Mouse (Mus musculus) neural tube, embryonic 14.5 days (tissue): ENCODE results near the gene Mfsd2b. TPM values are rescaled to one million over a fixed set of nuclear protein-coding genes. Genes with fewer than 3 reads are reported as not detected.

Experiments
- ATAC-seq: fragments of 200-750 bp; cut with Nextera tagmentation; 2 replicates; pipeline ENCODE4 v1.8.0; 2017; ENCODE audit warnings: low read depth, mild to moderate bottlenecking, moderate TSS enrichment, moderate library complexity
- H3K27ac ChIP-seq: fragments of 300-500 bp; sonication (generic); 2 replicates; pipeline ENCODE4 v1.5.1; 2014; ENCODE audit warnings: low read depth, mild to moderate bottlenecking, control low read depth, low read length, moderate library complexity, mixed read lengths
- H3K27me3 ChIP-seq: fragments of 300-500 bp; sonication (generic); 2 replicates; pipeline ENCODE4 v1.6.1; 2014; ENCODE audit warnings: low read length; ENCODE audit not compliant: control insufficient read depth, insufficient read depth
- H3K36me3 ChIP-seq: fragments of 300-500 bp; sonication (generic); 2 replicates; pipeline ENCODE4 v1.6.1; 2014; ENCODE audit warnings: low read length, mixed read lengths; ENCODE audit not compliant: control insufficient read depth, insufficient read depth
- H3K4me1 ChIP-seq: fragments of 300-500 bp; sonication (generic); 2 replicates; pipeline ENCODE4 v1.6.1; 2014; ENCODE audit warnings: low read length; ENCODE audit not compliant: control insufficient read depth, insufficient read depth
- H3K4me2 ChIP-seq: fragments of 300-500 bp; sonication (generic); 2 replicates; pipeline ENCODE4 v1.6.1; 2014; ENCODE audit warnings: mild to moderate bottlenecking, low read depth, low read length, control low read depth
- H3K4me3 ChIP-seq: fragments of 300-500 bp; sonication (generic); 2 replicates; pipeline ENCODE4 v1.5.1; 2014; ENCODE audit warnings: low read depth, low read length, control low read depth, mixed read lengths
- H3K9ac ChIP-seq: fragments of 300-500 bp; sonication (generic); replicated peaks from 2 replicates; pipeline ENCODE4 v1.6.1; 2014; ENCODE audit warnings: low read depth, mild to moderate bottlenecking, control low read depth, low read length, mixed read lengths
- H3K9me3 ChIP-seq: fragments of 300-500 bp; sonication (generic); 2 replicates; pipeline ENCODE4 v1.6.1; 2016; ENCODE audit warnings: low read length; ENCODE audit not compliant: control insufficient read depth
- WGBS: fragments of 180-500 bp; shearing (Covaris S2); extraction: QIAGEN DNeasy Blood & Tissue Kit; methylation state at CpG from one replicate; pipeline ENCODE4 v1.1.7; 2014; 5-methylcytosine and 5-hydroxymethylcytosine counted together
- polyA plus RNA-seq: library from polyadenylated mRNA; unstranded; fragments of >200 nt; fragmentation: Nextera tagmentation; extraction: Ambion mirVana; gene quantifications from 2 replicates; pipeline ENCODE4 v1.2.1, GENCODE M21; 2014

Gene Mfsd2b
- polyA plus RNA-seq, 1 experiment from 2014 or later, result 2.6 TPM

- Histone ChIP-seq H3K9ac (no peak overlapping the region), H3K36me3 (no peaks in the 10 kb centered on the region), H3K4me2 (no peak overlapping the region), H3K4me3 (no peak overlapping the region), H3K27ac (no peak overlapping the region), H3K27me3 (no peaks in the 10 kb centered on the region), H3K4me1 (no peaks in the 10 kb centered on the region), H3K9me3 (no peaks in the 10 kb centered on the region)
- ATAC-seq, result no peak; the same call in 1 of the 2 replicates
- 66% methylated on average over 4 of the region's 4 CpGs for WGBS
Observed at GRCm38 (mm10) chr12:4864338-4864690, 9.8 kb downstream of the Mfsd2b start.

- Histone ChIP-seq H3K4me3 (no peak overlapping the region), H3K4me1 (no peaks in the 10 kb centered on the region), H3K4me2 (no peak overlapping the region), H3K9ac (no peak overlapping the region), H3K27me3 (no peaks in the 10 kb centered on the region), H3K9me3 (no peaks in the 10 kb centered on the region), H3K27ac (no peak overlapping the region), H3K36me3 (no peaks in the 10 kb centered on the region)
- no peak; the same call in 1 of the 2 replicates for ATAC-seq
- WGBS, result 81% methylated on average over 4 of the region's 4 CpGs
Observed at GRCm38 (mm10) chr12:4863654-4864337, 10.4 kb downstream of the Mfsd2b start.

- 89% methylated on average over 4 of the region's 4 CpGs for WGBS
- Histone ChIP-seq H3K4me1 (no peaks in the 10 kb centered on the region), H3K27me3 (no peaks in the 10 kb centered on the region), H3K36me3 (no peaks in the 10 kb centered on the region), H3K27ac (no peak overlapping the region), H3K9me3 (no peaks in the 10 kb centered on the region), H3K9ac (no peak overlapping the region), H3K4me2 (no peak overlapping the region), H3K4me3 (no peak overlapping the region)
- ATAC-seq, result no peak
Observed at GRCm38 (mm10) chr12:4862672-4863071, 11.5 kb downstream of the Mfsd2b start.

DNA sequence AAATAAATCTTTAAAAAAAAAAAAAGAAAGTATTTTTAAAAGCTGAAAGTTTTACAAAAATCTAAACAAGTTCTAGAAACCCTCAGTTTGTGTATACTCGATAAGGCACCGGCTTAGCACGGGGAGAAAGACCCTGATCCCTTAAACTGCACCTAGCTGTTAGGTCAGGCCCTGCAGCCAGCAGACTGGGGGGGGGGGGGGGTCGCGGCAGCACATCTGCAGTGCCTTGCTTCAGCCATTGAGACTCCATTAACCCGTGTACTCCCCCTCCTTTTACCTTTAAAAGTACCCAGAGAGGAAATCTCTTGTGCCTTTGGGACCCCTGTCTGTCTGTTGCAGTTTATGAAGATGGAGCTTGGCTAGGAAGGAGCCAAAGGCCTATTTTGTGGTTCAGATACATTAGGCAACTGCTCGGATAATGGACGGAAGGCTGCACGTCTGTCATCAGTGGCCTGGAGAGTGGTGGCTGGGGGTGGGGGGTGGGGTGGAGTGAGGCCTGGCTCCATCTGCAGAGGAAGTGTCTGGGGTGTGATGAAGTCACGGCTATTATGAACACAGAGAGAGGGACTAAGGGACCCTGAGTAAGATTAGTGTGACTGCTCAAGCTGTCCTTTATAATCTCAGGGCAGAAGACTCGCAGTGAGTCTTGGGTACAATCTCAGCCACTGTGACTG, 14.8 kb downstream of the Mfsd2b start:
- WGBS, result 42% methylated on average over 11 of the region's 11 CpGs
- no peaks in the 10 kb centered on the region for H3K27me3 ChIP-seq
- peak overlapping the region; percentile 66; the same call in 1 of the 2 replicates for H3K27ac ChIP-seq
- H3K4me2 ChIP-seq, result no peak overlapping the region
- H3K4me3 ChIP-seq, result no peak overlapping the region
- no peak overlapping the region for H3K9ac ChIP-seq
- no peaks in the 10 kb centered on the region for H3K36me3 ChIP-seq
- peak; percentile 73; the same call in 1 of the 2 replicates for ATAC-seq
- H3K4me1 ChIP-seq, result no peaks in the 10 kb centered on the region
- no peaks in the 10 kb centered on the region for H3K9me3 ChIP-seq

DNA sequence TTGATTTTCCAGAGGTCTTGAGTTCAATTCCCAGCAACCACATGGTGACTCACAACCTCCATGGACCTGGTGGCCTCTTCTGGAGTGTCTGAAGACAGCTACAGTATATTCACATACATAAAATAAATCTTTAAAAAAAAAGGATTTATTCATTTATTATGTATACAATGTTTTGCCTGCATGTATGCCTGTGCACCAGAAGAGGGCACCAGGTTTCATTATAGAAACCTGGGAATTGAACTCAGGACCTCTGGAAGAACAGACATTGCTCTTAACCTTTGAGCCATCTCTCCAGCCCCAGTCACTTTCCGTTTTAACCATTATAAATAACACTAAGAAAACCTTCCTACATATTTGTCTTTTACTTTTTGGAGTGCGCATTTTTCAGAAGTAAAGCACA, 17.3 kb downstream of the Mfsd2b start:
- H3K9ac ChIP-seq, result no peak overlapping the region
- H3K4me1 ChIP-seq, result no peaks in the 10 kb centered on the region
- no peak overlapping the region for H3K4me2 ChIP-seq
- no peaks in the 10 kb centered on the region for H3K36me3 ChIP-seq
- 96% methylated on average over 2 of the region's 2 CpGs for WGBS
- H3K27me3 ChIP-seq, result no peaks in the 10 kb centered on the region
- no peak overlapping the region for H3K4me3 ChIP-seq
- no peak overlapping the region for H3K27ac ChIP-seq
- no peak for ATAC-seq
- no peaks in the 10 kb centered on the region for H3K9me3 ChIP-seq

DNA sequence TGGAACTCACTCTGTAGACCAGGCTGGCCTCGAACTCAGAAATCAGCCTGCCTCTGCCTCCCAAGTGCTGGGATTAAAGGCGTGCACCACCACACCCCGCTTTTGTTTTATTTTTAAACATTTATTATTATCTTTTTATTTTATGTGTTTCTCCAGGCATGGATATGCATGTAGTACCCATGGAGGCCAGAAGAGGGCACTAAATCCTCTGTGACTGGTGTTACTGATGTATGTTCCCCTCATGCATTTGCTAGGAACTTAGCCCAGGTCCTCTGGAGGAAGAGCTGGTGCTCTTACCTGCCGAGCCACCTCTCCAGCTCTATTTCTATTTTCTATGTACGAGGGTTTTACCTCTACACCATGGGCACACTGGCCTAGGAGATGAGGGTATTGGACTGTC, 18.0 kb downstream of the Mfsd2b start:
- no peak overlapping the region for H3K4me2 ChIP-seq
- no peak overlapping the region for H3K9ac ChIP-seq
- ATAC-seq, result no peak
- no peaks in the 10 kb centered on the region for H3K36me3 ChIP-seq
- 93% methylated on average over 5 of the region's 5 CpGs for WGBS
- H3K27ac ChIP-seq, result no peak overlapping the region
- H3K27me3 ChIP-seq, result no peaks in the 10 kb centered on the region
- H3K4me3 ChIP-seq, result no peak overlapping the region
- no peaks in the 10 kb centered on the region for H3K9me3 ChIP-seq
- H3K4me1 ChIP-seq, result no peaks in the 10 kb centered on the region

GRCm38 (mm10) chr12:4843741-4844140, 30.4 kb downstream of the Mfsd2b start:
- peaks cover 11% of the 10 kb centered on the region for H3K4me1 ChIP-seq
- peak overlapping the region; percentile 76 for H3K4me2 ChIP-seq
- peak overlapping the region; percentile 41 for H3K9ac ChIP-seq
- 0 out of 2 replicates have a peak, but pooled peaks have one; percentile 19 for ATAC-seq
- H3K9me3 ChIP-seq, result no peaks in the 10 kb centered on the region
- H3K27ac ChIP-seq, result peak overlapping the region; percentile 48; the same call in 1 of the 2 replicates
- no peaks in the 10 kb centered on the region for H3K36me3 ChIP-seq
- WGBS, result under 1% methylated on average over 12 of the region's 12 CpGs
- H3K4me3 ChIP-seq, result peak overlapping the region; percentile 58
- 0 out of 2 replicates have a peak, but pooled peaks cover 2% of the 10 kb centered on the region for H3K27me3 ChIP-seq

DNA sequence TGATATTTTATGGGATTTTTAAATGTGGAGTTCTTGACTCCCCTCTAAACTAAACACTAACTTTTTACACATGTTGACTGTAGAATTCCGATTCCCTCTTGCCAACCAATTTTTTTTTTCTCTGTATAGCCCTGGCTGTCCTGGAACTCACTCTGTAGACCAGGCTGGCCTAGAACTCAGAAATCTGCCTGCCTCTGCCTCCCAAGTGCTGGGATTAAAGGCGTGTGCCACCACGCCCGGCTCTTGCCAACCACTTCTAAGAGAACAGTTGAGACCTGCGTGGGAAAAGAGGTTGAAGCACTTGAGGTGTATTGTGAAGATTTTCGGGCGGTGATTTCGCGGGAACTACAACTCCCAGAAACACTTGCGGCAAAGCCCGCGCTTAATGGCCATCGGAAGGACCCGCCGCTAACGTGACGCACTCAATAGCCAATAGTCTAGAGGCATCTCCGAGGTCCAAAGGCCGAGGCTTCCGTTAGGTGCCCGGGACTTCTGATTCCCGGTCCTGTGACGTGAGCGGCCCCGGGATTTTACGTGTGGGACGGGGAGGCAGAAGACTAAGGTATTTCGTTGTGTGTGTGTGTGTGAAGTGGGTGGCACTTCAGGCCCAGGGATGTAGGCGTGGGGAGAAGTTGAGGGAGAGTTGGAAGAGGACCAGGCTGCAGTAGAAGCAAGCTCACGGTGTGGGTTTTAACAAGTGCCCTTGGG, 31.1 kb downstream of the Mfsd2b start, which contains the start of gene Wdcp:
Gene Wdcp, plus strand, starts transcription at position 414 of the 708 bp plus-strand sequence.
- peak within 1 kb of the TSS; percentile 48; the same call in 1 of the 2 replicates for H3K27ac ChIP-seq
- peak; percentile 92 for ATAC-seq
- peaks cover 11% of the 10 kb centered on the region for H3K4me1 ChIP-seq
- peak within 1 kb of the TSS; percentile 87 for H3K4me2 ChIP-seq
- no peaks in the 10 kb centered on the region for H3K9me3 ChIP-seq
- H3K9ac ChIP-seq, result peak within 1 kb of the TSS; percentile 41
- peak within 1 kb of the TSS; percentile 58 for H3K4me3 ChIP-seq
- 0 out of 2 replicates have a peak, but pooled peaks cover 2% of the 10 kb centered on the region for H3K27me3 ChIP-seq
- under 1% methylated on average over 30 of the region's 30 CpGs for WGBS
- H3K36me3 ChIP-seq, result no peaks in the 10 kb centered on the region
